Mouse (Mus musculus) midbrain, embryonic 14.5 days (tissue): ENCODE measurements at regions not wholly inside any gene's neighbourhood (a gene's known extent, or its start where the extent isn't known, plus 50 kb on each side); places are given as distances from the start of the nearest gene placed in this dataset.

Experiments
- ATAC-seq: fragments of 200-750 bp; cut with Nextera tagmentation; 2 replicates; pipeline ENCODE4 v1.8.0; 2017; ENCODE audit warnings: moderate number of reproducible peaks, moderate library complexity; ENCODE audit not compliant: low FRiP score, low TSS enrichment
- DNase-seq: peaks from one replicate; pipeline ENCODE4 v3.0.0-alpha.2; 2015
- H3K27ac ChIP-seq: fragments of 300-500 bp; sonication (generic); replicated peaks from 2 replicates; pipeline ENCODE4 v1.5.1; 2014; ENCODE audit warnings: mild to moderate bottlenecking, low read depth, low read length, moderate library complexity
- H3K27me3 ChIP-seq: fragments of 300-500 bp; sonication (generic); 2 replicates; pipeline ENCODE4 v1.6.1; 2014; ENCODE audit warnings: low read length, control low read depth, mixed read lengths; ENCODE audit not compliant: control insufficient read depth, insufficient read depth
- H3K36me3 ChIP-seq: fragments of 300-500 bp; sonication (generic); 2 replicates; pipeline ENCODE4 v1.6.1; 2014; ENCODE audit warnings: low read length, control low read depth; ENCODE audit not compliant: control insufficient read depth, insufficient read depth
- H3K4me1 ChIP-seq: fragments of 300-500 bp; sonication (generic); 2 replicates; pipeline ENCODE4 v1.6.1; 2014; ENCODE audit warnings: mild to moderate bottlenecking, antibody characterized with exemption, low read length, control low read depth; ENCODE audit not compliant: control insufficient read depth, insufficient read depth
- H3K4me2 ChIP-seq: fragments of 300-500 bp; sonication (generic); 2 replicates; pipeline ENCODE4 v1.6.1; 2014; ENCODE audit warnings: mild to moderate bottlenecking, low read length, moderate library complexity
- H3K4me3 ChIP-seq: fragments of 300-500 bp; sonication (generic); replicated peaks from 2 replicates; pipeline ENCODE4 v1.5.1; 2014; ENCODE audit warnings: low read depth, low read length
- H3K9ac ChIP-seq: fragments of 300-500 bp; sonication (generic); replicated peaks from 2 replicates; pipeline ENCODE4 v1.6.1; 2014; ENCODE audit warnings: mild to moderate bottlenecking, low read length, moderate library complexity
- H3K9me3 ChIP-seq: fragments of 300-500 bp; sonication (generic); 2 replicates; pipeline ENCODE4 v1.6.1; 2016; ENCODE audit warnings: low read length, control low read depth, mixed read lengths; ENCODE audit not compliant: control insufficient read depth
- WGBS: fragments of 180-500 bp; shearing (Covaris S2); extraction: QIAGEN DNeasy Blood & Tissue Kit; methylation state at CpG from one replicate; pipeline ENCODE4 v1.1.7; 2014; 5-methylcytosine and 5-hydroxymethylcytosine counted together

- Histone ChIP-seq H3K27me3 (no peaks in the 10 kb centered on the region), H3K4me1 (no peaks in the 10 kb centered on the region), H3K9ac (no peak overlapping the region), H3K36me3 (no peaks in the 10 kb centered on the region), H3K27ac (no peak overlapping the region), H3K9me3 (no peaks in the 10 kb centered on the region), H3K4me2 (no peak overlapping the region), H3K4me3 (no peak overlapping the region)
- 75% methylated on average over 4 of the region's 4 CpGs for WGBS
- DNase-seq (no peak), ATAC-seq (no peak)
Measured at GRCm38 (mm10) chr14:58444496-58444895, 374.1 kb downstream of the Fgf9 start.

- Histone ChIP-seq H3K27ac (no peak overlapping the region), H3K9ac (no peak overlapping the region), H3K36me3 (no peaks in the 10 kb centered on the region), H3K4me3 (no peak overlapping the region), H3K4me2 (no peak overlapping the region), H3K27me3 (no peaks in the 10 kb centered on the region), H3K4me1 (no peaks in the 10 kb centered on the region), H3K9me3 (no peaks in the 10 kb centered on the region)
- WGBS, result 94% methylated on average over 3 of the region's 3 CpGs
- no peak for ATAC-seq
- DNase-seq, result no peak
Measured at GRCm38 (mm10) chr14:58442501-58442900, 372.2 kb downstream of the Fgf9 start.

- Histone ChIP-seq H3K9me3 (no peaks in the 10 kb centered on the region), H3K27ac (no peak overlapping the region), H3K4me1 (no peaks in the 10 kb centered on the region), H3K4me3 (no peak overlapping the region), H3K4me2 (no peak overlapping the region), H3K36me3 (no peaks in the 10 kb centered on the region), H3K9ac (no peak overlapping the region), H3K27me3 (no peaks in the 10 kb centered on the region)
- ATAC-seq (no peak), DNase-seq (no peak)
- 85% methylated on average over 2 of the region's 2 CpGs for WGBS
Measured at GRCm38 (mm10) chr14:58439963-58440362, 369.6 kb downstream of the Fgf9 start.

- H3K36me3 ChIP-seq, result no peaks in the 10 kb centered on the region
- H3K9ac ChIP-seq, result no peak overlapping the region
- no peak for DNase-seq
- H3K27ac ChIP-seq, result no peak overlapping the region
- no peaks in the 10 kb centered on the region for H3K27me3 ChIP-seq
- no peak for ATAC-seq
- no peak overlapping the region for H3K4me2 ChIP-seq
- H3K4me3 ChIP-seq, result no peak overlapping the region
- no peaks in the 10 kb centered on the region for H3K9me3 ChIP-seq
- WGBS, result 90% methylated on average over 3 of the region's 3 CpGs
- no peaks in the 10 kb centered on the region for H3K4me1 ChIP-seq
Measured at GRCm38 (mm10) chr14:58436096-58436495, 365.7 kb downstream of the Fgf9 start.

GRCm38 (mm10) chr14:58426472-58426871 is 356.1 kb downstream of the Fgf9 start:
- Histone ChIP-seq H3K27me3 (no peaks in the 10 kb centered on the region), H3K9me3 (no peaks in the 10 kb centered on the region), H3K9ac (no peak overlapping the region), H3K36me3 (no peaks in the 10 kb centered on the region), H3K4me3 (no peak overlapping the region), H3K27ac (no peak overlapping the region), H3K4me2 (no peak overlapping the region), H3K4me1 (no peaks in the 10 kb centered on the region)
- DNase-seq (no peak), ATAC-seq (no peak)
- WGBS, result 76% methylated on average over 6 of the region's 6 CpGs

GRCm38 (mm10) chr14:58421904-58422303 is 351.6 kb downstream of the Fgf9 start:
- Histone ChIP-seq H3K27ac (no peak overlapping the region), H3K4me1 (no peaks in the 10 kb centered on the region), H3K4me3 (no peak overlapping the region), H3K9me3 (no peaks in the 10 kb centered on the region), H3K36me3 (no peaks in the 10 kb centered on the region), H3K4me2 (no peak overlapping the region), H3K9ac (no peak overlapping the region), H3K27me3 (no peaks in the 10 kb centered on the region)
- DNase-seq, result no peak
- ATAC-seq, result no peak
- WGBS, result 77% methylated on average over 5 of the region's 5 CpGs

- Histone ChIP-seq H3K36me3 (no peaks in the 10 kb centered on the region), H3K9me3 (no peaks in the 10 kb centered on the region), H3K4me3 (no peak overlapping the region), H3K27ac (no peak overlapping the region), H3K9ac (no peak overlapping the region), H3K27me3 (no peaks in the 10 kb centered on the region), H3K4me1 (no peaks in the 10 kb centered on the region), H3K4me2 (no peak overlapping the region)
- DNase-seq (peak; percentile 29), ATAC-seq (no peak)
- WGBS, result 9% methylated on average over 1 of the region's 1 CpGs
Measured at GRCm38 (mm10) chr14:58417545-58417944, 347.2 kb downstream of the Fgf9 start.

- no peak overlapping the region for H3K27ac ChIP-seq
- no peaks in the 10 kb centered on the region for H3K27me3 ChIP-seq
- H3K4me3 ChIP-seq, result no peak overlapping the region
- no peak overlapping the region for H3K9ac ChIP-seq
- no peaks in the 10 kb centered on the region for H3K9me3 ChIP-seq
- no peak for ATAC-seq
- no peak overlapping the region for H3K4me2 ChIP-seq
- 90% methylated on average over 9 of the region's 9 CpGs for WGBS
- H3K4me1 ChIP-seq, result no peaks in the 10 kb centered on the region
- no peaks in the 10 kb centered on the region for H3K36me3 ChIP-seq
- no peak for DNase-seq
Measured at GRCm38 (mm10) chr14:58392055-58392726, 321.8 kb downstream of the Fgf9 start.

- Histone ChIP-seq H3K9ac (no peak overlapping the region), H3K4me3 (no peak overlapping the region), H3K27me3 (no peaks in the 10 kb centered on the region), H3K4me2 (no peak overlapping the region), H3K9me3 (no peaks in the 10 kb centered on the region), H3K36me3 (no peaks in the 10 kb centered on the region), H3K27ac (no peak overlapping the region), H3K4me1 (no peaks in the 10 kb centered on the region)
- 100% methylated on average over 2 of the region's 2 CpGs for WGBS
- ATAC-seq (no peak), DNase-seq (no peak)
Measured at GRCm38 (mm10) chr14:58390741-58391140, 320.4 kb downstream of the Fgf9 start.
